Mouse (Mus musculus) intestine, embryonic 16.5 days (tissue): ENCODE results near the gene Dip2a. TPM values are rescaled to one million over a fixed set of nuclear protein-coding genes. Genes with fewer than 3 reads are reported as not detected.

Experiments
- ATAC-seq: fragments of 200-750 bp; cut with Nextera tagmentation; 2 replicates; pipeline ENCODE4 v1.8.0; 2017; ENCODE audit warnings: moderate TSS enrichment, moderate library complexity
- H3K27ac ChIP-seq: fragments of 300-500 bp; sonication (generic); 2 replicates; pipeline ENCODE4 v1.5.1; 2014; ENCODE audit warnings: mild to moderate bottlenecking, low read length
- H3K27me3 ChIP-seq: fragments of 300-500 bp; sonication (generic); replicated peaks from 2 replicates; pipeline ENCODE4 v1.6.1; 2014; ENCODE audit warnings: low read length, control low read depth, mixed read lengths; ENCODE audit not compliant: control insufficient read depth, insufficient read depth
- H3K36me3 ChIP-seq: fragments of 300-500 bp; sonication (generic); 2 replicates; pipeline ENCODE4 v1.6.1; 2014; ENCODE audit warnings: low read length, control low read depth; ENCODE audit not compliant: control insufficient read depth, insufficient read depth
- H3K4me1 ChIP-seq: fragments of 300-500 bp; sonication (generic); 2 replicates; pipeline ENCODE4 v1.6.1; 2014; ENCODE audit warnings: low read length, control low read depth, mixed read lengths; ENCODE audit not compliant: control insufficient read depth, insufficient read depth
- H3K4me2 ChIP-seq: fragments of 300-500 bp; sonication (generic); 2 replicates; pipeline ENCODE4 v1.6.1; 2014; ENCODE audit warnings: low read depth, low read length, control low read depth
- H3K4me3 ChIP-seq: fragments of 300-500 bp; sonication (generic); 2 replicates; pipeline ENCODE4 v1.5.1; 2014; ENCODE audit warnings: mild to moderate bottlenecking, low read length
- H3K9ac ChIP-seq: fragments of 300-500 bp; sonication (generic); 2 replicates; pipeline ENCODE4 v1.6.1; 2014; ENCODE audit warnings: low read depth, low read length
- H3K9me3 ChIP-seq: fragments of 300-500 bp; sonication (generic); 2 replicates; pipeline ENCODE4 v1.6.1; 2016; ENCODE audit warnings: low read length, control low read depth; ENCODE audit not compliant: control insufficient read depth
- WGBS: fragments of 180-500 bp; shearing (Covaris S2); extraction: QIAGEN DNeasy Blood & Tissue Kit; methylation state at CpG from one replicate; pipeline ENCODE4 v1.1.7; 2014; 5-methylcytosine and 5-hydroxymethylcytosine counted together
- polyA plus RNA-seq: library from polyadenylated mRNA; unstranded; fragments of >200 nt; fragmentation: Nextera tagmentation; extraction: Ambion mirVana; gene quantifications from 2 replicates; pipeline ENCODE4 v1.2.1, GENCODE M21; 2015

Gene Dip2a
- polyA plus RNA-seq, 1 experiment from 2014 or later = 6.3 TPM

DNA sequence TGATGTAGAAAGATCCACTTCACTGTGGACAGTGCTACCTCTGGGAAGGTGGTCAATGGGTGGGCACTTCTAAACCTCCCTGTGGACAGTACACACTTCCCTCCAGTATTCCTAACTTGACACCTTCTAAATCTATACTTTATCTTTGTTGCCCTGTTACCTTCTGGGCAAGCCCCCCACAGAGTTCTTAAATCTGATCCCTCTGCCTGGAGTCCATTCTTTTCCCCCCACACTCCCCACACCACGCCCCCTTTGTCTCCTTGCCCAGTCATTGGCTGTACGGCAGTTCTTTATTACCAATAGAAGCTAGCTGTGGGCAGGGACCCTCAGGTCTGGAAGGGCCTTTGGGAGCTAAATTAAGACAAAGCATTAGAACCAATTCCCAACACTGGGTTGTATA, 100.0 kb downstream of the Dip2a start:
- Histone ChIP-seq H3K4me2 (no peak overlapping the region), H3K27ac (no peak overlapping the region), H3K9me3 (no peaks in the 10 kb centered on the region), H3K4me3 (no peak overlapping the region), H3K36me3 (no peaks in the 10 kb centered on the region), H3K27me3 (no peaks in the 10 kb centered on the region), H3K4me1 (no peaks in the 10 kb centered on the region), H3K9ac (no peak overlapping the region)
- ATAC-seq = no peak
- 86% methylated on average over 2 of the region's 2 CpGs for WGBS

DNA sequence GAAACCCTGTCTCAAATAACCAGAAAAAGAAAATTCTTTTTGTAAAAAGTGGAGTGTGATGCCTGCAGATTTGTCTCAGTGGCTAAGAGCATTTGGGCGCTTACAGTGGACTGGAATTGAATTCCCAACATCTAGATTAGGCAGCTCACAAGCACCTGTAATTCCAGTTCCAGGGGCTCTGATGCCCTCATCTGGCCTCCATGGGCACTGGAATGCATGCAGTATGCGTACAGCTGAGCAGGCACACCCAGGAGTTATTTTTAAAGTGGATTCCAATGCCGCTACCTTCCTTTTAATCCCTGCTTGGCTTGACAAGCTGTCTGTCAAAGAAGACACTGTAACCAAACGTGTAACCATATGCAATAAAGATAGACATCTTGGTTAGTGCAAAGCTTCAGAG, 105.7 kb downstream of the Dip2a start:
- H3K27ac ChIP-seq = no peak overlapping the region
- H3K9me3 ChIP-seq = no peaks in the 10 kb centered on the region
- no peak for ATAC-seq
- peaks cover 4% of the 10 kb centered on the region; the same call in 1 of the 2 replicates for H3K4me1 ChIP-seq
- H3K4me3 ChIP-seq = no peak overlapping the region
- H3K4me2 ChIP-seq = no peak overlapping the region
- WGBS = 69% methylated on average over 4 of the region's 4 CpGs
- H3K36me3 ChIP-seq = no peaks in the 10 kb centered on the region
- no peak overlapping the region for H3K9ac ChIP-seq
- H3K27me3 ChIP-seq = no peaks in the 10 kb centered on the region

DNA sequence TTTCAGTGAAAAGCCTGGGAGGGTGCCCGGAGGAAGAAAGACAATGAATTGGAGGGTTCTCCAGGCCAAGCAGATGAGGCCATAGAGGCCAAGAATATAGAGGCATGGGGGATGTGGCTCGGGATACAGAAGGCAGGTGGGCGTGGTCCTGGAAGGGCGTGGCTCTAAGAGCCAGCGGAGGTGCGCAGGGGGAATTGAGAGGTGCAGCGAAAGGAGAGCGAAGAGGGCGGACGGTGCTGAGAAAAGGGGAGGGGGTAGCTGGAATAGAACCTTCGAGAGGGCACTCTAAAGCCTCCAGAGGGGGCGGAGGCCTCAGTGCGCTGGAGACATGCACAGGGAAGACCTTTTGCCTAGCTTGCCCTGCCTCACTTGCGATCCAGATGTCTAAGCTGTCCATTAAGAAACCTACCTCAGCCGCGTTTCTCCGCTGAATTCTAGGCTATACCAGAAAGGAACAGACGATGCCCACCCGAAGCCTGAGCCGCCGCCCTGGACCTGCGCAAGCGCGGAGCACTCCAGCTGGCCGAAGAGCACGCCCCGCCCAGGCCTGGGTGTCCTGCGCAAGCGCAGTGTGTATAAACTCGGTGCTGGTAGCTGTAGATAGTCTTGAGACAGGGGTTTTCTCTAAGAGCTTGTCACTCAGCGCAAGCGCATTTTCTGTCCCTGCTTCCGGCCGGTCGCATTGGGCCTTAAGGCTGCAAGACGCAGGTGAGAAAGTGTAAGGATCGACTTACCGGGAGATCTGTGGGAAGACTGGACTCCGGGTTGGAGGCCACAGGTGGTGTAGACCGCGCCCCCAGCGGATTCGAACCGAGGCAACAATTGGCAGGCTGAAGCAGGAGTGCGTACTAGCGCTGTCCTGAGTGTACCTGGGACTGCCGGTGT, 107.5 kb downstream of the Dip2a start, which contains the start of gene Prmt2:
Prmt2 (minus strand) TSS at position 525 of the 885 bp plus-strand sequence.
- Histone ChIP-seq H3K4me2 (peak within 1 kb of the TSS; percentile 76), H3K9ac (peak within 1 kb of the TSS; percentile 79), H3K4me1 (peaks cover 4% of the 10 kb centered on the region; the same call in 1 of the 2 replicates), H3K27me3 (no peaks in the 10 kb centered on the region), H3K36me3 (no peaks in the 10 kb centered on the region), H3K4me3 (peak within 1 kb of the TSS; percentile 75), H3K9me3 (no peaks in the 10 kb centered on the region), H3K27ac (peak within 1 kb of the TSS; percentile 78)
- peak; percentile 100 for ATAC-seq
- WGBS = under 1% methylated on average over 47 of the region's 47 CpGs

DNA sequence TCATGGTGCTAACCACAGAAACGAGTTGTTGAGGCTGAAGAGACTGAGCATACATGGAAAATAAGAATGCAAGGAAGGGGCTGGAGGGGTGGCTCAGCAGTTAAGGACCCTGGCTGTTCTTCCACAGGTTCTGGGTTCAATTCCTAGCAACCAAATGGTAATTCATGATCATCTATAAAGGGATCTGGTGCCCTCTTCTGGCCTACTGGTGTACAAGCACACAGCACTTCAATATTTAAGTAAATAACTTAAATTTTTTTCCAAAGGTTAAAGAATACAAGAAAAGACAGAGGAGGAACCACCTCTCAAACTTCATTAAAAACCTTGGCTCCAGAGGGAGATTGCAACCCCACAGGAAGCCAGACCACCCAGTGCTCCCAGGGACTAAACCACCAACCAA, 115.5 kb downstream of the Dip2a start:
- ATAC-seq = no peak
- WGBS = 70% methylated on average over 1 of the region's 1 CpGs
- Histone ChIP-seq H3K4me3 (no peak overlapping the region), H3K4me2 (no peak overlapping the region), H3K9me3 (no peaks in the 10 kb centered on the region), H3K27ac (no peak overlapping the region), H3K36me3 (no peaks in the 10 kb centered on the region), H3K27me3 (no peaks in the 10 kb centered on the region), H3K9ac (no peak overlapping the region), H3K4me1 (peaks cover 2% of the 10 kb centered on the region; the same call in 1 of the 2 replicates)

DNA sequence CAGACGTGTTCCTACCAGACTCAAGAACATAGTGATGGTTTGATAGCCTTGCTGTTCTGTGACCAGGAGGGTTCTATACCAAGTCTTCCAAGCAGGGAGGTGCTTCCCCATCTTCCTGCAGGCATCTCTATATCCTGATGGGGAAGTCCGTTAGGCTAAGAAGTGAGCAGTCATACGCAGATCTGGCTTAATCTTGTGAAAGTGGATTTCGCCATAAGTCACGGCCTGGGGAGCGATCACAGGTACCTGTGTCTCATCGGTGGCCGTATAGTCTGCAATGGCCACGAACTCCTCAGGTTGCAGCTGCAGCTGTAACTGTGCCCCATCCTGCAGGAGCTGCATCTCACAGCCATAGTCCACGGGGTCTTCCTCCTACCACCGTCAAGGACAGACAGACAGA, 119.1 kb downstream of the Dip2a start:
- WGBS = 90% methylated on average over 11 of the region's 11 CpGs
- H3K9ac ChIP-seq = no peak overlapping the region
- no peak for ATAC-seq
- H3K27me3 ChIP-seq = no peaks in the 10 kb centered on the region
- H3K9me3 ChIP-seq = no peaks in the 10 kb centered on the region
- H3K4me3 ChIP-seq = no peak overlapping the region
- H3K36me3 ChIP-seq = peaks cover 3% of the 10 kb centered on the region; the same call in 1 of the 2 replicates
- no peak overlapping the region for H3K27ac ChIP-seq
- peaks cover 2% of the 10 kb centered on the region; the same call in 1 of the 2 replicates for H3K4me1 ChIP-seq
- H3K4me2 ChIP-seq = no peak overlapping the region

DNA sequence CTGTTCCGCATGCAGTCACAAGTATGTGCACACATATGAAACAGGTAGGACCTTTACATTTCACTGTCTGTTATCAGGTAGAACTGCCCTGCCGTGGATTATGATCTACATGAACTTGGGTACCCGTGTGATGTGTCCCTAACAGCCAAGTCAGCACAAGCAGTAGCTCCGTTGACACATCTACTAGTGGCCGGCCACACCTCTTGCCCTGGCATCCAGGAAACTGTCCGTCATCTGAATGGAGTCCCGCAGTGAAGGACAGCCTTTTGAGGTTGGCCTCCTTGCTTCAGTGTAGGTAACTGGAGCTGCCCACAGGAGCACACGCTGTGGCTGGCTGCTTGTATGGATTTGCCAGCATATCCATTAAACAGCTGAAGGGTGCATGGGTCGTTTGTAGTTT, 126.9 kb downstream of the Dip2a start:
- H3K9me3 ChIP-seq = 0 out of 2 replicates have a peak, but pooled peaks cover 11% of the 10 kb centered on the region
- peaks cover 27% of the 10 kb centered on the region for H3K36me3 ChIP-seq
- 79% methylated on average over 9 of the region's 9 CpGs for WGBS
- H3K4me2 ChIP-seq = no peak overlapping the region
- no peaks in the 10 kb centered on the region for H3K4me1 ChIP-seq
- H3K9ac ChIP-seq = no peak overlapping the region
- H3K27ac ChIP-seq = no peak overlapping the region
- H3K27me3 ChIP-seq = no peaks in the 10 kb centered on the region
- H3K4me3 ChIP-seq = no peak overlapping the region
- ATAC-seq = no peak

DNA sequence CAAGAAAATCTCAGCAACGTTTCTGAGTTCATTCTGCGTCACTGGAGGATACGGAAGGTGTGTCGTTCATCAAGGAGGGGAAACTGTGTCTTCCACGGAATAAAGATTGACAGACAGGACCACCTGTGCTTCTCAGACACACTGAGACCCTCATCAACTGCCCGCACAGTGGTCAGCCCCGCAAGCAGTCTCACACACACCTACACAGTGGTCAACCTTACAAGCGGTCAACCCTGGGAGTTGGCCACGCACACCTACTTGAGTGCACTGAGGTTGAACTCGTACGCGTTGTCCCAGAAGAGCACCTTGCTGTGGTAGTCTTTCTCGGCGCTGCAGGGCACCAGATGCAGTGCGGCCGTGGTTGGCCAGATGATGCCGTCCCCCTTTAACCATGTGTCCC, 128.0 kb downstream of the Dip2a start:
- H3K27ac ChIP-seq = no peak overlapping the region
- H3K36me3 ChIP-seq = peaks cover 26% of the 10 kb centered on the region
- H3K9me3 ChIP-seq = 0 out of 2 replicates have a peak, but pooled peaks cover 11% of the 10 kb centered on the region
- no peak overlapping the region for H3K9ac ChIP-seq
- no peak for ATAC-seq
- no peaks in the 10 kb centered on the region for H3K27me3 ChIP-seq
- no peak overlapping the region for H3K4me2 ChIP-seq
- no peaks in the 10 kb centered on the region for H3K4me1 ChIP-seq
- 95% methylated on average over 17 of the region's 17 CpGs for WGBS
- no peak overlapping the region for H3K4me3 ChIP-seq

DNA sequence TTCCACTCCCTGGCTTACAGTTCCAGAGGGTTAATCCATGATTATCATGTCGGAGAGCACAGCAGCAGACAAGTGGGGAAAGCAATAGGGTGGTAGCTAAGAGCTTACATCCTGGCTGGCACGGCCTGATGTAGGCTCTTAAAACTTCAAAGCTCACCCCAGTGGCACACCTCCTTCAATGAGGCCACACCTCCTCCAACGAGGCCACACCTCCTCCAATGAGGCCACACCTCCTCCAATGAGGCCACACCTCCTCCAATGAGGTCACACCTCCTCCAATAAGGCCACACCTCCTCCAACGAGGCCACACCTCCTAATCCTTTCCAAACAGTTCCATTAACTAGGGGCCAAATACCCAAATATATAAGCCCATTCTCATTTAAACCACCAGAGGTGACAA, 130.9 kb downstream of the Dip2a start:
- no peaks in the 10 kb centered on the region for H3K27me3 ChIP-seq
- WGBS = 96% methylated on average over 4 of the region's 4 CpGs
- ATAC-seq = no peak
- no peaks in the 10 kb centered on the region for H3K4me1 ChIP-seq
- no peak overlapping the region for H3K9ac ChIP-seq
- H3K36me3 ChIP-seq = peaks cover 23% of the 10 kb centered on the region
- H3K4me2 ChIP-seq = no peak overlapping the region
- no peak overlapping the region for H3K27ac ChIP-seq
- H3K9me3 ChIP-seq = 0 out of 2 replicates have a peak, but pooled peaks cover 11% of the 10 kb centered on the region
- no peak overlapping the region for H3K4me3 ChIP-seq

DNA sequence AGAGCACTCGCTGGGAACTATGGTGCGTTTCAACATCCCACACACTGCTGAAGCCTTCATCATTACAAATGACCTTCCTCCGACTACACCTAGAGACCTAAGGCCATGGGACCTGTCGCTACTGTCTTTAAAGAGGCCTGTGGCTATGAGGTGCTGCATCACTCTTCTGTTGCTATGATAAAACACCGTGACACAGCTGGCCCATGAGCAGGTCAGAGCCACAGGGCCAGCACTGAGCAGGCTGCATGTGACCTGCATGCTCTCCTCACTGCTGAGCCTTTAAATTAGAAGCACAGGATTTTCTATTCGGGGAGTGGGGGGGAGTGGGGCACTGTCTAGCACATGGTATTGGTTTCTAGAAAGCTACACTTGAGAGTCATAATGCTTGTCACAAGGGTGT, 133.0 kb downstream of the Dip2a start:
- H3K27ac ChIP-seq = no peak overlapping the region
- no peaks in the 10 kb centered on the region for H3K27me3 ChIP-seq
- H3K36me3 ChIP-seq = peaks cover 21% of the 10 kb centered on the region
- H3K9ac ChIP-seq = no peak overlapping the region
- no peaks in the 10 kb centered on the region for H3K4me1 ChIP-seq
- 0 out of 2 replicates have a peak, but pooled peaks cover 11% of the 10 kb centered on the region for H3K9me3 ChIP-seq
- H3K4me3 ChIP-seq = no peak overlapping the region
- no peak overlapping the region for H3K4me2 ChIP-seq
- no peak for ATAC-seq
- 90% methylated on average over 6 of the region's 6 CpGs for WGBS
